Mouse (Mus musculus): Measurements from ENCODE around the gene Ciao2a. TPM values are rescaled to one million over a fixed set of nuclear protein-coding genes. Genes with fewer than 3 reads are reported as not detected.

The Ciao2a gene
- total RNA-seq, 2 experiments from 2014 or later: 36.8 to 120 TPM

DNA sequence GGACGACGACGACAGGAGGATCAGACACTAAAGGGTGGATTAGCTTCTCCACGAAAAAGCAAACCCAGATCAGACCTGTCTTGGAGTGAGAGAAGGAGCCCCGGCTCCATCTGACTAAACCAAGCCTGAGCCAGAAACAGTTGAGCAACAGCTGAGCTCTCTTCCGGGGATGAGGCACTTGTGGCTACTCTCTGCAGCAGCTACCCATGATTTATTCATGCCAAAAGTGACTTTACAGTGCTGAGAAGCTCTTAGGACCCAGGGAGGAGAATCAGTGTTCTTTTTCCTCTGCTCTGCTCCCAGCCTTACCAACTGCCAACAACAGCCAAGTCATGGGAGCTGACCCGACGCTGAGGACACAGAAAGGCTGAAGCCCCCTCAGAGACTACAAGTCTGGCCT is 9.5 kb upstream of the Ciao2a start:
- ATAC-seq (replicated peaks; ENCODE audit: low FRiP score, poor library complexity, severe bottlenecking): no peak

DNA sequence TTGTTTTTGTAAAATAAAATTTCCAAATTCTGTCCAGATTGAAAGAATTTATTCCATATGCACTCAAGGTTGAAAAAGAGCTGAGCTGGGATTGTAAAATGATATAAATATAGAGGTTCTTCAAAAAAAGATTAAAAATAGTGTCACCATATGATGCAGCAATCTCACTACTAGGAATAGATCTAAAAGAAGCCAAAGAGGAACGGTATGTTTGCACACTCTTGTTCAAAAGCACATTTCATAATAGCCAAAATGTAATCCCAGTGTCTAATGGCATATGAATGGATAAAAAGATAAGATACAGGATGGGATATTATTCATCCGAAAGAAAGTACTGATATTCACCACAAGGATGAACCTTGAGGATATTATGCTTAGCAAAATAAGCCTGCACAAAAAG is 6.9 kb upstream of the Ciao2a start:
- ATAC-seq (replicated peaks; ENCODE audit: low FRiP score, poor library complexity, severe bottlenecking): no peak

DNA sequence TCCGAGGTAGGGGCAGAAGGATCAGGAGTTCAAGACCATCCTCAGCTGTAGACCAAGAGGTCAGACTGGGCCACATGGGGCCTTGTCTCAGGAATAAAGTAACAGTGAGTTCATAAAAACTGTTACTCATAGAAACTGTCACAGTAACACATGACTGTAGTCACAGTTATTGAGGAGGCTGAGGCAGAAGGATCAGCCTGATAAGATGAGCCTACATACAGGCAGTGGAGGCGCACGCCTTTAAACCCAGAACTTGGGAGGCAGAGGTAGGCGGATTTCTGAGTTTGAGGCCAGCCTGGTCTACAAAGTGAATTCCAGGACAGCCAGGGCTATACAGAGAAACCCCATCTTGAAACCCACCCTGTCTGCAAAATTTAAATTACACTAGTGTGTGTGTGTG is 6.3 kb upstream of the Ciao2a start:
- ATAC-seq (replicated peaks; ENCODE audit: low FRiP score, poor library complexity, severe bottlenecking): peak; percentile 50; the same call in 1 of the 2 replicates

DNA sequence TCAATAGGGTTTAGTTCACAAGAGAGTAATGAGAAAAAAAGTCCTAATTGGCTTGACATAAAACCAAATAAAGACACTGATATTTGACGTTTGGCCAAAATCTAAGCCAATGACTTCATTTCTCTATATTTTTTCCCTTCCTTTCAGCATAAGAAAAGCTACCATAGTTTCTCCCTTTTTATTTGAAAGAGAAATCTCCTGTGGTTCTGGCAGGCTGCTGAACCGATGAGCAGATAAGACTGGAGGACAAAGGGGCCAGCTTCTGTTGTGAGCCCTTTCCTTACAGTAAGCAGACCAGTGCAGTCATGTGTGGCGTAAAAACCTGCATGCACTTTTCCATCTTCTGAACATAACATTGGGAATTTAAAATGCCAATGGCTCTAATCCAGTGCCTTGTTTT is 5.5 kb upstream of the Ciao2a start:
- ATAC-seq (replicated peaks; ENCODE audit: low FRiP score, poor library complexity, severe bottlenecking): no peak

DNA sequence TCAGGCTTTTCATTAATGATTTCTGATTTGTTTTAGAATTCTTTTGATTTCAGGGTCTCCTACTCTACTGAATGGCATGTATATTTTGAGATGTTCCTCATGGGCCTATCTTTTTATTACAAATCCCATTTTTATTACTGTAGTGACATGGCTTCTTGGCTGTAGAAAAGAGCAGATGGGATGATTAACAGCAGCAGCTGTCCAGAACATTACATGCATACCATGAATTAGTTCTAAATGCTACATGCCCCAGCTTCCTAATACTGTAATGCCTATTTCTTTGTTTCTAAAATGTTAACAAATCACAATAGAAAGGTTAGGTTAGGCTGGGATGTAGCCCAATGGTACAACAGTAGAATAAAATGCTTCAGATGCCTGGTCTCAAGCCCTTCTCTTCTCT is 5.0 kb upstream of the Ciao2a start:
- ATAC-seq (replicated peaks; ENCODE audit: low FRiP score, poor library complexity, severe bottlenecking): no peak

DNA sequence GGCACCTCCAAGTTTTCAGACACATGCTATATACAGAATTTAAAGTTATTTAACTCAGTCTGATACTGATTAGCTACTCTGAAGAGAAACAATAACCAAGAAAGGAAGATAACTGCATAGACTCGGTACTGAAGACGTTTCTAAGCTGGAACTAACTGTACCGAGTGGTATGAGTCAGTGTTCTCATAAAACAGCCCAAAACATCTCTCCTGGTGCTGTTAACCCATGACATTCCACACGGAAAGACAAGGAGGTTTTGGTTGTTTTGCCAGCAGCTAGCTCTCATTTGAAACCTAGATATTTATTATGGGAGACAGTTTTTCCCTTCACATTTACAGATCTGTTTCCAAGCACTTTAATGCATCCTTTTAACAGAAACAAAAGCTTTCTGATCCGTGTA is 2.8 kb upstream of the Ciao2a start:
- no peak for ATAC-seq (replicated peaks; ENCODE audit: low FRiP score, poor library complexity, severe bottlenecking)

DNA sequence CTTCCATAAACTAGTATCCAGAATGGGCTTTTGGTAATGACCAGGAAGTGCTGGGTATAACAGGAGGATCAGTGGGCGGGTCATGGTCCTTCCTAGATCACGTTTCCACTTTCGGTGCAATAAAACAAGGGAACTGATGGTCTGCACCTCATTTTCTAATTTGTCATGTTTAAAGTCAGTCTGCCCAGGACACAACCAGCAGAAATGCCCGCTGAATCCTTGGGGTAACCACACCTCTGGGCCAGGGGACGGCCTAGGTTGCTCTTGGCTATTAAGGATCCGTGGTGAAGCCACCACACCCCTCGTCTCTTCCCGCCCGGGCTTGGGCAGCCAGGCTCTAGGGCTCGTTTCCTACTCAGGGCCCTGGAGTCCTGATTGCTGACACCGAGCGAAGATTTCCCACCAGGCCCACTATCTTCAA is 2.3 kb upstream of the Ciao2a start:
- peak; percentile 57 for ATAC-seq (replicated peaks; ENCODE audit: low FRiP score, poor library complexity, severe bottlenecking)

DNA sequence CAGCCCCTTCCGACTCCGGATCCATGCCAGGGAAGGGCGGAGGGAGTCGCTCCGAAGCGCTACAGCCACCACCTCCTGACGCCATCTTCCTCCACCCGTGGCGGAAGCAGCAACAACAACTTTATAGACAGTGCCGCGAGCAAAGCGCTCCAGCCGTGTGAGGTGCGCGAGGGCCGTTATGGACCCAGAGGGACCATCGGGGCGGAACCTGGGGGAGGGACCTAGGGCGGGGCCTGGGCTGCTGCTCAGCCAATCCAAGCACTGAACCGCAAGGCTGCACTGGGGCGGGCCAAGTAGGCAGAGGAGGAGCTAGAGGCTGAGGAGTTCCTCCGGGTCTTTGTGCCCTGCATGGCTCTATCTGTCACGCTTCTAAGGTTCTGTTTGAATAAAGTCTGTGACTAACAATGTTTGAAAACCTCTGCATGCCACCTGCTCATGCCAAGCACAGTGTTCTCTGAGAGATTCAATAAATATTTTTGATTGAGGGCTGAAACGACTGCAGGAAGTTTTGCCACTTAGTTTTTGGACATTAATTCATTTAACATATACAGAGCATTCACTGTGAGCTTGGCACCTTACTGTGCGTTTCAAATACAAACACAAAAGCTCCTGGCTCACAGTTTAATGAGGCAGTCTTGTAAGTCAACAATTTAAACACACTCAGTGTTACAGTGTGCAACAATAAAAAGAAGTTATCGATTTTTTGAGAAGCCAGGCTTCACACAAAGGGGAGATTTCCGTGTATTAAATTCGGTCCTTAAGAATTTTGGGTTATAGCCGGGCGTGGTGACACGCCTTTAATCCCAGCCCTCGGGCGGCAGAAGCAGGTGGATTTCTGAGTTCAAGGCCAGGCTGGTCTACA is 1.5 kb upstream of the Ciao2a start:
- peak; percentile 80 for ATAC-seq (replicated peaks; ENCODE audit: low FRiP score, poor library complexity, severe bottlenecking)

DNA sequence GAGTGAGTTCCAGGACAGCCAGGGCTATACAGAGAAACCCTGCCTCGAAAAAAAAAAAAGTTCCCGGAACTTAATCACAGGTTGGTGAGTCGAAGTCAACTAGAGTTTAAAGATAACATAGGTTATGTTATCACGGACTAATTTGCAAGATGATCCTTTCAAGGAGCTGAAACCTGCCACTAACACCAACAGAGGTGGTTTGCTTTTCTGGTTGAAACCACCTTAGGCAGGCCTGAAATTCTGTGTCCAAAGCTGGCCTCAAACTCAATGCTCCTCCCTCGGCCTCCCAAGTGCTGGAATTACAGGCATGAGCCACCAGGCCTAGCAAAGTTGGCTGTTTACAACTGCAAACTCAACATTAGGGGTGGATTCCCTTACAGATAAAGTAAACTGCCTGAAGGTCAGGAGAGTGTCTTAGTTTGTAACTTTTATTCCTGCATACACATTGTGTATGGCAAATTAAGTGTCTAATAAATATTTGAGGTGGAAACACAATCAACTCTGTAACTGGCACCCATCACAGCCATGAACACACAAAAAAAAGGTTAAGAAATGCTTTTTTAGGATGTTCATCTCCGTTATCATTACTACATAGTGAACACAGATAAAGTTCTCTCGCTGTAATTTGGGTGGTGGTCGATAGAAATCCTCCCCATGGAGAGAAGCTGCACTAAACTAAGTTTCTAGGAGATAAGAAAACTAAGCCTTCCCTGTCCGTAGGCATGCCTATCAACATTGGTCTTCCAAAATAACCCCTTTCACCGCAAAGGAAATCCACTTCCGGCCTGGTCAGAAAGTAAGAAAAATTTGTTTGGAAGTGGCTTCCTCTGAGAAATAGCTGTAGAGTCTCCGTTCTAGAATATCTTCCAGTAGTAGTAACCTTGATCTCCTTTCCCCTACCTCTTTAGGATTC is 612 bp upstream of the Ciao2a start:
- peak; percentile 8; the same call in 1 of the 2 replicates for ATAC-seq (replicated peaks; ENCODE audit: low FRiP score, poor library complexity, severe bottlenecking)

DNA sequence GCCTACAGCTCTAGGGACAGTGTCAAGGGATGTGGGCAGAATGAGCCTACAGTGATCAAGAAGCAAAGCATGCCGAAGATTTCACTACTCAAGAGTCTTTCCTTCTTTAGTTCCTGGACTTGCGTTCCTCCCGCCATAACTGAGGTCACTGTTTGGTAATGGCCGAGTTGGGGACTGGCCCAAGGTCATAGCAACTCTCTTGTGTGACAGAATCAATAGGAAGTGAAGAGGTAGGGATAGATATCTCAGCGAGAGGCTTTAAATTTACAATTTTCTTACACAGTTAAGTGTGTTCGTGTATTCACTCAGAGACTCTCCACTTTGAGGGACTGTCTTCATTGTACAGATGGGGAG is 759 bp downstream of the Ciao2a start:
- no peak; the same call in 1 of the 2 replicates for ATAC-seq (replicated peaks; ENCODE audit: low FRiP score, poor library complexity, severe bottlenecking)

DNA sequence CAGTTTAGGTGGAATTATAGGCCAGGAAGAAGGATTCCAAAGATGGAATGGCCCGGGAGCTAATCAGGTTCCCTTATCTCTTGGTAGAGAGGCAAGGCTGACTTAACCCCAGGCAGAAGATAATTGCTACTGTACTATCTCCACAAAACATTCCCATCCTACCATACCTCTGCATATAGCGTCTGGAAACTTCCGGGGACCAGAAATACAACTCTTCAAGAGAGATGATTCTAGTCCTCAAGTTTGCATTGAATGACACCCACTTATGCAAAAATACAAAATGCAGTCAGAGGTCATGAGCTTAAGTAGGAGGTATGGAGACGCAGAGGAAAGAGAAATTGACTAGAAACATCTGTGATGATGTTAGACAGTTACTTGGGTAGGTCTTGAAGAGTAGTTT is 1.5 kb downstream of the Ciao2a start:
- no peak for ATAC-seq (replicated peaks; ENCODE audit: low FRiP score, poor library complexity, severe bottlenecking)

DNA sequence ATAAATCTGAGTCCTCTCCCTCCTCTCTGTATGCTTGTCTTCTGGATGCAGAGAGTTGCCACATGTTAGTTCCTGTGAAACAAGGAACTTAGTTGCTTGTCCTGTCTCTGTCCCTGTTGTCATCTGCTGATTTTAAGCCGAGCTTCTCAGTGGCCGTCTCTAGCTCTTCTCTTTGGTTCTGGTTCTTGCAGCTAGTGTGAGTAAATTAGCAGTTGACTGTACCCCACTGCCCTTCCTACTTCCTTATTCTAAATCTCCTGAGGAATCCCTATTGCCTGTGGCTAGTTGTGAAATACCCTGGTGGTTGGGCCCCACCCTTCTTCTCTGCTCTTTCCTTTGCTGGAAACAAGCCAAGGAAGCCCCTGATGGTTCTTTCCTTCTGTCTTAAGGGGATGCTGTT is 5.1 kb downstream of the Ciao2a start:
- no peak for ATAC-seq (replicated peaks; ENCODE audit: low FRiP score, poor library complexity, severe bottlenecking)

DNA sequence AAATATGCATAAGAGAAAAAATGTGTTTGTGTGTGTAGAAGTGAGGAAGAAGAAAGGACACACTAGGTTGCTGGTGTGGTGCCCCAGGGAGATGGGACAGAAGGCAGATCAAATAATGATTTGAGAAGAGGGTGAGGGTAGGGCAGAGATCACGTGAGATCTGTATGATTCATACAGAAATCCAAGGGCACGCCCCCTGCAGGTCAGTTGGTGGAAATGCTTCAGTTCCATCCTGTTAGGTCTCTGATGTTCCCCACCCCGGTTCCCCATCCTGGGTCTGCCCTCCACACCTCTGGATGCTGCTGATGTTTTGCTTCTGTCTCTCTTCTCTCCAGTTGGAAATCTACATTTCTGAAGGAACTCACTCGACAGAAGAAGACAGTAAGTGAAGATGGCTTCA is 9.6 kb downstream of the Ciao2a start:
- ATAC-seq (replicated peaks; ENCODE audit: low FRiP score, poor library complexity, severe bottlenecking): peak; percentile 64

DNA sequence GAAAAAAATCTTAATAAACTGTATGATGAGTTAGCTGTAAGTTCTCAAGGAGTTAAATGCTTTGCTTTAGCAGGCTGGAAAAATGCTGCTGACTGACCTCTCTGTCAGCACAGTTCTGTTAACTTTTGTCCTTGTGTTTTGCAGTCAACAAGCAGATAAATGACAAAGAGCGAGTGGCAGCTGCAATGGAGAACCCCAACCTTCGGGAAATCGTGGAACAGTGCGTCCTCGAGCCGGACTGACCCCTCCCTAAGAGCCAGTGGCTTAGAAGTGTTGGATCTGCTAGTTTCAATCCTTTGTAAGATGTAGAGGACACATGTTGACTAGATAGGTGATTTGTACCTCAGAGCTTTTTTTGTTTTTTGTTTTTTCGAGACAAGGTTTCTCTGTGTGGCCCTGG is 11.8 kb downstream of the Ciao2a start:
- ATAC-seq (replicated peaks; ENCODE audit: low FRiP score, poor library complexity, severe bottlenecking): no peak

DNA sequence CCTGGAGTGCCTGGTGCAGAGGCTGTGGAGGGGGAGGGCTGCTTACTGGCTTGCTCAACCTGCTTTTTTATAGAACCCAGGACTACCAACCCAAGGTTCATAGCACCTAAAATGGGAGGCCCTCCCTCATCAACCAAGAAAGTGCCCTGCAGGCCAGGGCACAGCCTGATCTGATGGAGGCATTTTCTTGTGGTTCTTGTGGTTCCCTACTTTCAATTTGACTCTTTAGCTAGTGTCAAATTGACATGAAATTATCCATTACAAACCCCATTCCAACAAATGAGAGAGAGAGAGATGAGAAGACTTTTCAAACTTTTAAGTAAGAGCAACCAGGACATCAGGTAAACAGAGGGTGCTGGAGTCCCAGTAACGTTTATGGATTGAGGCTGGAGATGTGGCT is 15.9 kb downstream of the Ciao2a start:
- no peak for ATAC-seq (replicated peaks; ENCODE audit: low FRiP score, poor library complexity, severe bottlenecking)

DNA sequence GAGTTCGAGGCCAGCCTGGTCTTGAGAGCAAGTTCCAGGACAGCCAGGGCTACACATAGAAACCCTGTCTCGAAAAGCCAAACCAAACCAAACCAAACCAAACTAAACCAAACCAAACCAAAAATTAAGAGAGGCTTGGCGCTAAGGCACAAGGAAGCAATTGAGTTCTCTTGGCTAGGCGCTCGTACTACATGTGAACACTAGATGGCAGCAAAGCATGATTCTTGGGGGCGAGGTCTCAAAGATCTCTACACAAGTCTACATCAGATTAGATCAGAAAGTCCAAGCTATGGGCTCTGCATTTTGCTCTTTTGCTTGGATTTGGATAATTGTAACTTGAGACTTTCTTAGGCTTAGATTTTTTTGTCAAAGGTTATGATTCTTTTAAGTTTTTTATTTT is 17.8 kb downstream of the Ciao2a start:
- peak; percentile 83 for ATAC-seq (replicated peaks; ENCODE audit: low FRiP score, poor library complexity, severe bottlenecking)

DNA sequence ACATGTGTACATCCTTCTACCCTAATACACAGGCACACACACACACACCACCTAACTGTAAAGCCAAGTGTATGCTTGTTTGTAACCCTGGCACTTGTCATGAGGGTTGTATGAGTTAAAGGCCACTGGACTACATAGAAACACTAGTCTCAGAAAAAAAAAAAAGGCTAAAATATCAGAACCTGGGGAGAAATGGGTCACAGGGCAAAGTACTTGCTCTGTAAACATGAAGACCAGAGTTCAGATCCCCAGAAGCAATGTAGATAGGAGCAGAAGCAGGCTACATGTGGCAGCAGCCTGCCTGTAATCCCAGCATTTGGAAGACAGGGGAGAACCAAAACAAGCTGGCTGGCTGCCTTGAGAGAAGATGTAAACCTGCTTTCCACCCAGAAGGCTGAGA is 19.7 kb downstream of the Ciao2a start:
- ATAC-seq (replicated peaks; ENCODE audit: low FRiP score, poor library complexity, severe bottlenecking): no peak

DNA sequence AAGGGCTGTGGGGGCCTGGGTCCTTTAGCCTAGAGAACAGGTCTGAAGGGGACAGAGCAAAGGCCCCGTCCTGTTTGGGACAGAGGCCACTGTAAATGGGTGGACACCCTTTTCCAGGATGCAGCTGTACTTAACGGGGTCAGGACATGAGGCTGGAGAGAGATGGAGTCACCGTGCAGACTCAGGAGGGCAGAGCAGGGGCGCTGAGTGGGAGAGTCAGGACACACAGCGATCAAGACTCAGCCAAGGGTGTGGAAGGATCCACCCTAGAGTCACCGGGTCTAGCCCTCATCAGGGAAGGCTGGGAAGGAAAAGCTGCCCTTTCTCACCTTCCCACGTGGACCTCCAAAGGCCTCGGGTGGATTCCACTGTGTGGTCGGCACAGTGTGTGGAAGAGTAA is 25.6 kb downstream of the Ciao2a start:
- ATAC-seq (replicated peaks; ENCODE audit: low FRiP score, poor library complexity, severe bottlenecking): no peak

DNA sequence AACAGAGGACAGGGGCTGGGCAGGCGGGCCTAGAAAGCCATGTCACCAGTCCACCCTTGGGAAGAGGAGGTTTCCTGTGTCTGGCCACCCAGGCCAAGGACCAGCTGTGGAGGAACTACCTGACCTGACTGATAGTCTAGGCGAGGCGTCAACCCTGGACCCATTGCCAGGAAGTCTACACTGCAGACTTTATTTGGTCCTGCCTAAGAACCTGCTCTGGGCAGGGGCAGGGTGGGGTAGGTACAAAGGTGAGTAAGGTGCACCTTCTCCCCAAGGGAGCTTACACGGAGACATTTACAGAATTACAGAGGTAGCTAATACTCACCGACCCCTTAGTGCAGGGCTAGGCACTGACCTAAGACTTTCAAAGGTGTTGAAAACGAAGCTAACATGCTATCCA is 27.2 kb downstream of the Ciao2a start:
- ATAC-seq (replicated peaks; ENCODE audit: low FRiP score, poor library complexity, severe bottlenecking): no peak

DNA sequence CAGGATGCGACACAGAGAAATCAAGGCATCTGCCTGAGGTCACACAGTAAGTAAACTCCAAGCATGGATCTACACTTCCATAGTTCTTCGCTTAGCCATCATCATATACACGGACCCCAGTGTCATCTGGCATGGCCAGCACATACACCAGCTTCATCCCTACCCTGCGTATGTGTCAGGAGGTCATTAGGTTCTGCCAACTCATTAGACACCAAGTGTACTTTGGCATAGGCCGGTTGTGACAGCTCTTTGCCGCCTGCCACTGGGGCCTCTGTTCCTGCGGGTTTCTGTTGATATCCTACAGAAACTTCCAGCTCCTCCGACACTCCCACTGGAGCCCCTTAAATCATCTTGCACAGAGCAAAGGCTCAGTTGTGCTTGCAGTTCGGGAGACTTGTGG is 27.6 kb downstream of the Ciao2a start:
- ATAC-seq (replicated peaks; ENCODE audit: low FRiP score, poor library complexity, severe bottlenecking): no peak

DNA sequence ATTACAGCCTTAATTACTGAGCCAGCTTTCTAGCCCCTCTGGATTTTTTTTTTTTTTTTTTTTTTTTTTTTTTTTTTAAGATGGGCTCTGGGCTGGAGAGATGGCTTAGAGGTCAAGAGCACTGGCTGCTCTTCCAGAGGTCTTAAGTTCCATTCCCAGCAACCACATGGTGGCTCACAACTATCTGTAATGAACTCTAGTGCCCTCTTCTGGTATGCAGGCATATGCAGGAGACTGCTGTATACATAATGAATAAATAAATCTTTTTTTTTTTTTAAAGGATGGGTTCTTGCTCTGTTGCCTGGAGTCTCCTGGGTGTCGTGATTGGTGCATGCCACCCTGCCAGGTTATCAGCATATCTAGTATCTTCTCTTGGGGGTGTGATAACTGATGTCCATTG is 29.1 kb downstream of the Ciao2a start:
- no peak for ATAC-seq (replicated peaks; ENCODE audit: low FRiP score, poor library complexity, severe bottlenecking)

Measured in erythroid progenitor cell, adult 5-6 weeks (primary cell).